Mouse (Mus musculus): Measurements from ENCODE around the gene Fbxw4. TPM values are rescaled to one million over a fixed set of nuclear protein-coding genes. Genes with fewer than 3 reads are reported as not detected.
A peak's percentile ranks its signal among the peaks of the same experiment; 100 is the strongest.

Gene Fbxw4
- 81.4 and 113 TPM in 2 replicates for polyA plus RNA-seq (2012; rRNA removed)

DNA sequence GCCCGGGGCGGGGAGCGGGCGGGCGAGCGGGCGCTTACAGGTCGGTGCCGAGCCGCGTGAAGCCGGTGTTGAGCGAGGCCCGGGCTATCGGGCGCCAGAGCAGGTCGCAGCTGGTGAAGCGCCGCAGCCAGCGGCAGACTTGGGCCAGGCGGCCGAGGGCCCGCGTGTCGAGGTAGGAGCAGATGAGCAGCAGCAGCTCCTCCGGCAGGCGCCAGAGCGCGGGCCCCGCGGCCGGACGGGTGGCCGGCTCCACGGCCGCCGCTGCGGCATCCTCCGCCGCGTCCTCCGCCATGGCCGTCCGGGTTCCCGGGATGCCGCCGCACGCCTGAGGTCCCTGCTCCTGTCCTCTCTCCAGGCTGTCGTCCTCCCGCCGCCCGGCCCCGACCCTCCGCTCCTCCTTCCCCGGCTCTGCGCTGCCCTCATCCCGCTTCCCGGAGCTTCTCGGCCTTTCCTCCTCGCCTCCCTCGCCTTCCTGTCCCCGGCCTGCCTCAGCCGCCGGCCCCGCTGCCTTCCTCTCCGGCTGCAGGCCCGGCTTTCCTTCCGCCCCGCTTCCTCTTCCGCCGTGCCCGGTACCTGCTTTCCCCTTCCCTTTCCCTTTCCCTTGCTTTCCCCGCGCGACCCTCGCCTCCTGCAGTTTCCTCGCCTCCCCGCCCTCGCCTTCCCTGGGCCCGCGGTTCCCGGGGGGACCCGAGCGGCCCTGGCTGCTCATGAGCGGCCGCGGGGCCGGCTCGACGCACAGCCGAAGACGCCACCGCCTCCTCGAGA lies at the start of gene Fbxw4:
Gene Fbxw4, minus strand, starts transcription at position 575 of the 765 bp plus-strand sequence.
- H3K4me3 ChIP-seq (ENCODE audit: extremely low read depth, insufficient read depth, insufficient read length), result peak within 1 kb of the TSS; percentile 98
- no peaks in the 10 kb centered on the region for H3K27me3 ChIP-seq (ENCODE audit: control insufficient read depth, insufficient read depth, low read length)
- under 1% methylated on average over 88 of the region's 94 CpGs for WGBS
- H3K27ac ChIP-seq (ENCODE audit: insufficient read depth, low read length), result peak within 1 kb of the TSS; percentile 98
- no peaks in the 10 kb centered on the region for H3K36me3 ChIP-seq (ENCODE audit: control insufficient read depth, insufficient read depth, low read length)
- DNase-seq (ENCODE audit: low read depth in 1 of 2, low spot score in 2 of 2), result peak; percentile 47 to 58
- TF ChIP-seq CTCF (IDR thresholded peaks at IDR 0.05; ENCODE audit: extremely low read depth, insufficient read depth, insufficient read length, insufficient replicate concordance) (no peak), POLR2A (IDR thresholded peaks at IDR 0.05; ENCODE audit: low read depth, low read length) (peak; percentile 77)
- peaks cover 3% of the 10 kb centered on the region; the same call in 1 of the 2 replicates for H3K4me1 ChIP-seq (ENCODE audit: control insufficient read depth, insufficient read depth, insufficient read length)

DNA sequence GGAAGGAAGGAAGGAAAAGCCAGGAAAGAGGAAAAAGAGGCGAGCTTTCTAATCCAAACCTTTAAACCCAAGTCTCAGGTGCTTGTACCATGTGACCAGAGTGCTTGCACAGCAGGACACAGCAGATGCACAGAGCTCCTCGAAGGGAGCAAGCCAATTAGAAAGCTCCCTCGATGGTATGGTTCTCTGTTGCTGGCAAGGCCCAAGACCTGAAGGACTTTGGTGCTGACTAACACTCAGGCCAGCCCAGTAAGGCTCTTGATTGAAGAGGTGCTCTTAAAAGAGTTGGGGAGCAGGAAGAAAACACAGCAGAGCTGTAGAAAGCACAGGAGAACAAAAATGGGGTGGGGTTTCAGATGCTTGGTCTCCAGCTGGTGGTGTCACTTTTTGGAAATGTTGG lies 48.6 kb upstream of the Fbxw4 start:
- no peaks in the 10 kb centered on the region for H3K27me3 ChIP-seq (ENCODE audit: control insufficient read depth, insufficient read depth, low read length)
- DNase-seq (ENCODE audit: low read depth in 1 of 2, low spot score in 2 of 2), result no peak
- H3K36me3 ChIP-seq (ENCODE audit: control insufficient read depth, insufficient read depth, low read length), result no peaks in the 10 kb centered on the region
- H3K4me3 ChIP-seq (ENCODE audit: extremely low read depth, insufficient read depth, insufficient read length), result no peak overlapping the region
- TF ChIP-seq CTCF (IDR thresholded peaks at IDR 0.05; ENCODE audit: extremely low read depth, insufficient read depth, insufficient read length, insufficient replicate concordance), result no peak
- TF ChIP-seq POLR2A (IDR thresholded peaks at IDR 0.05; ENCODE audit: low read depth, low read length), result no peak
- no peak overlapping the region for H3K27ac ChIP-seq (ENCODE audit: insufficient read depth, low read length)
- no peaks in the 10 kb centered on the region for H3K4me1 ChIP-seq (ENCODE audit: control insufficient read depth, insufficient read depth, insufficient read length)
- 72% methylated on average over 3 of the region's 3 CpGs for WGBS

DNA sequence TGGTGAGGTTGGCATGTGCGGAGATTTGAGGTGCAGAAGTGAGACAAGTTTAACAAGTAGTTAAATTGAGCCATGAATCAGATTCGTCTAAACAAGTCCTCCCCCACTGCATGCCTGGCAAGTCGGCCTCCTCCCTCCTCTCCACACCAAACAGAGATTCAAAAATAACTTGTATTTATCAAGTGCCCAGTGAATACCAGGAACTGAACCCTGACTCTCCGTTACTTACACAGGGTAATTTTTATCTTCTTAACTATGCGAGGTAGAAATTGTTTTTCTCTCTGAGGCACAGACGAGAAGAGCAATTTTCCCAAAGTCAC lies 36.1 kb upstream of the Fbxw4 start:
- H3K36me3 ChIP-seq (ENCODE audit: control insufficient read depth, insufficient read depth, low read length), result no peaks in the 10 kb centered on the region
- H3K4me3 ChIP-seq (ENCODE audit: extremely low read depth, insufficient read depth, insufficient read length), result no peak overlapping the region
- H3K27ac ChIP-seq (ENCODE audit: insufficient read depth, low read length), result no peak overlapping the region
- H3K4me1 ChIP-seq (ENCODE audit: control insufficient read depth, insufficient read depth, insufficient read length), result no peaks in the 10 kb centered on the region
- no peak for DNase-seq (ENCODE audit: low read depth in 1 of 2, low spot score in 2 of 2)
- TF ChIP-seq CTCF (IDR thresholded peaks at IDR 0.05; ENCODE audit: extremely low read depth, insufficient read depth, insufficient read length, insufficient replicate concordance), result no peak
- TF ChIP-seq POLR2A (IDR thresholded peaks at IDR 0.05; ENCODE audit: low read depth, low read length), result no peak
- 56% methylated on average over 6 of the region's 6 CpGs for WGBS
- H3K27me3 ChIP-seq (ENCODE audit: control insufficient read depth, insufficient read depth, low read length), result no peaks in the 10 kb centered on the region

DNA sequence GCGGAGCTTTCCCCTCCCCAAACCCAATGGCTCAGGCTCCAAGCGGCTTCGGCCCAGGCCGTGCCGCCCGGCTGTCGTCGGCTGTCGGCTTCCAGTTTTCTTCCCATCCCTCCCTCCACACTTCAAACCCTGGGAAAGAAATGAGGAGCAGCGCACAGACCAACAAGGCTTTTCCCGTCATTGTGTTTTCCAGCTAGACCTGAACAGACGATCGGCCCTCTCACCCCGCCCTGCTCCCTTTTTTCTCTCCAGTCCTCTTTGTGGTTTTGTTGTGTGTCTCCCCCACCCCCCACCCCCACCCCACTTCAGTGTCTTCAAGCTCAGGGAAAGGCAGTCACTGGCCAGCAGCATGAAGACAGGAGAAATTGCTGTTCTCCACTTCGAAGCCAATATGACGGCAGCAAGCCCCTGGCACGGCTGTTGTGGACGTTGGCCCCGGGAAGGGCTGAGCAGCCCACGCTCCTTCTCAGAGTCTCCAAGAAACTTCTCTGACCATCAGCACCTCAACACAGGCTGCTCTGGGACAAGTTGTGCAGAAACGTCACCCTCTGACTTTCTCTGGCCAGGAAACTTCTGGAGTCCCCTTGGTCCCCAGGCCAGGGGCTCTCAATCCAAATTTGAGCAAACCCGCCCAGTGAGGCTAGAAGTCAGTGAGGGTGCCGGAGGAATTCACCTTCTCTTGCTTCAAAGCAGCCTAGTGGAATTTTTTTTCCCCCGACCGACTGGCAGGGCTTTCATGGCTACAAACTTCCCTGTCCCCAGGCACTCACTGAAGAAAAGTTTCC lies 35.6 kb upstream of the Fbxw4 start:
- Histone ChIP-seq H3K4me1 (ENCODE audit: control insufficient read depth, insufficient read depth, insufficient read length) (no peaks in the 10 kb centered on the region), H3K36me3 (ENCODE audit: control insufficient read depth, insufficient read depth, low read length) (no peaks in the 10 kb centered on the region), H3K4me3 (ENCODE audit: extremely low read depth, insufficient read depth, insufficient read length) (no peak overlapping the region), H3K27ac (ENCODE audit: insufficient read depth, low read length) (no peak overlapping the region), H3K27me3 (ENCODE audit: control insufficient read depth, insufficient read depth, low read length) (no peaks in the 10 kb centered on the region)
- WGBS, result 55% methylated on average over 25 of the region's 25 CpGs
- TF ChIP-seq CTCF (IDR thresholded peaks at IDR 0.05; ENCODE audit: extremely low read depth, insufficient read depth, insufficient read length, insufficient replicate concordance) (no peak), POLR2A (IDR thresholded peaks at IDR 0.05; ENCODE audit: low read depth, low read length) (no peak)
- no peak for DNase-seq (ENCODE audit: low read depth in 1 of 2, low spot score in 2 of 2)

DNA sequence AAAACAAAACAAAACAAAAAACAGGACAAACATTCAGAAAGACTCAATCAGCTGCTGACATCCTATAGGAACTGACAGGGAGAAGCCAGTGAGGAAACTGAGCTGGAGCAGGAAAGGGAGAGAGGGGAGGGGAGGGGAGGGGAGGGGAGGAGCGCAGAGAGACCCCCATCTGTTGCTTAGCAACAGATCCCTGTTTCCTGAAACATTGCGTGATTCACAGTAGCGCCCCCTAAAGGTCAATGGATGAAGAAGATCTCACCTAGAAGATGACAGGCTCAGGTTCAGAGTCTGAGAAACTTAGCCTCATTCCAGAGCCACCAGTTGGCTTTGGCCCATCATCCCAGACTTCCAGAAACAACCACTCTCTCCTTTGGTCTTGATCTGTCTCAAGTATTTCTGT lies 33.9 kb upstream of the Fbxw4 start:
- H3K27me3 ChIP-seq (ENCODE audit: control insufficient read depth, insufficient read depth, low read length), result no peaks in the 10 kb centered on the region
- no peaks in the 10 kb centered on the region for H3K4me1 ChIP-seq (ENCODE audit: control insufficient read depth, insufficient read depth, insufficient read length)
- no peak overlapping the region for H3K4me3 ChIP-seq (ENCODE audit: extremely low read depth, insufficient read depth, insufficient read length)
- DNase-seq (ENCODE audit: low read depth in 1 of 2, low spot score in 2 of 2), result no peak
- TF ChIP-seq CTCF (IDR thresholded peaks at IDR 0.05; ENCODE audit: extremely low read depth, insufficient read depth, insufficient read length, insufficient replicate concordance) (no peak), POLR2A (IDR thresholded peaks at IDR 0.05; ENCODE audit: low read depth, low read length) (no peak)
- no peak overlapping the region for H3K27ac ChIP-seq (ENCODE audit: insufficient read depth, low read length)
- 49% methylated on average over 3 of the region's 3 CpGs for WGBS
- H3K36me3 ChIP-seq (ENCODE audit: control insufficient read depth, insufficient read depth, low read length), result no peaks in the 10 kb centered on the region

DNA sequence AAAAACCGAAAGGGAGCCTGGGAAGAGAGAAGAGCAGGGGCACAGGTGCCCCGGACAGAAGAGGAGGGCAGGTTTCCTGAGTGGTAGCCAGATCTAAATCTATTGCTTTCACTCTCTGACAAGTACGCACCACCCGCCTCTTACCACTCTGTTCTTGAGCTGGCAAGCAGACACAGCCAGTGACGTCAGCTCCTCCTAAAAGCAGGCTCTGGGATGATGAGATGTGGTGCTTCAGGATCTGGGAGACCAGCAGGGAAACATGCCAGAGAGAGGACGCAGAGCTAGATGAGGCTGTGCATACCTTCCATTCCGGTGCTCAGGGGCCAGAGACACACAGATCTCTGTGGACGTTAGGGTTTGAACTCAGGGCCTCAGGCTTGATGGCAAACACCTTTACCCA lies 32.1 kb upstream of the Fbxw4 start:
- no peak for TF ChIP-seq CTCF (IDR thresholded peaks at IDR 0.05; ENCODE audit: extremely low read depth, insufficient read depth, insufficient read length, insufficient replicate concordance)
- TF ChIP-seq POLR2A (IDR thresholded peaks at IDR 0.05; ENCODE audit: low read depth, low read length), result no peak
- no peak overlapping the region for H3K27ac ChIP-seq (ENCODE audit: insufficient read depth, low read length)
- H3K4me1 ChIP-seq (ENCODE audit: control insufficient read depth, insufficient read depth, insufficient read length), result no peaks in the 10 kb centered on the region

More for the DNA sequence above, 32.1 kb upstream of the Fbxw4 start:
- DNase-seq (ENCODE audit: low read depth in 1 of 2, low spot score in 2 of 2), result no peak
- no peaks in the 10 kb centered on the region for H3K36me3 ChIP-seq (ENCODE audit: control insufficient read depth, insufficient read depth, low read length)
- H3K27me3 ChIP-seq (ENCODE audit: control insufficient read depth, insufficient read depth, low read length), result no peaks in the 10 kb centered on the region
- 90% methylated on average over 8 of the region's 8 CpGs for WGBS
- H3K4me3 ChIP-seq (ENCODE audit: extremely low read depth, insufficient read depth, insufficient read length), result no peak overlapping the region

Data from spleen, adult 2 months (tissue).